Mouse (Mus musculus) hindbrain, embryonic 15.5 days (tissue): ENCODE data around the gene St3gal3. TPM values are rescaled to one million over a fixed set of nuclear protein-coding genes. Genes with fewer than 3 reads are reported as not detected.

Experiments used
- ATAC-seq: fragments of 200-750 bp; cut with Nextera tagmentation; 2 replicates; pipeline ENCODE4 v1.8.0; 2017; ENCODE audit warnings: low read depth, moderate number of reproducible peaks, moderate TSS enrichment; ENCODE audit not compliant: low FRiP score
- H3K27ac ChIP-seq: fragments of 300-500 bp; sonication (generic); replicated peaks from 2 replicates; pipeline ENCODE4 v1.5.1; 2015; ENCODE audit warnings: mild to moderate bottlenecking, inconsistent platforms
- H3K27me3 ChIP-seq: fragments of 300-500 bp; sonication (generic); 2 replicates; pipeline ENCODE4 v1.6.1; 2015; ENCODE audit warnings: control low read depth, inconsistent platforms
- H3K36me3 ChIP-seq: fragments of 300-500 bp; sonication (generic); 2 replicates; pipeline ENCODE4 v1.6.1; 2015; ENCODE audit warnings: control low read depth, inconsistent platforms
- H3K4me1 ChIP-seq: fragments of 300-500 bp; sonication (generic); replicated peaks from 2 replicates; pipeline ENCODE4 v1.6.1; 2015; ENCODE audit warnings: control low read depth, inconsistent platforms
- H3K4me2 ChIP-seq: fragments of 300-500 bp; sonication (generic); 2 replicates; pipeline ENCODE4 v1.6.1; 2015; ENCODE audit warnings: moderate library complexity, mild to moderate bottlenecking, inconsistent platforms
- H3K4me3 ChIP-seq: fragments of 300-500 bp; sonication (generic); 2 replicates; pipeline ENCODE4 v1.5.1; 2015; ENCODE audit warnings: mild to moderate bottlenecking, inconsistent platforms
- H3K9ac ChIP-seq: fragments of 300-500 bp; sonication (generic); 2 replicates; pipeline ENCODE4 v1.6.1; 2015; ENCODE audit warnings: inconsistent platforms
- H3K9me3 ChIP-seq: fragments of 300-500 bp; sonication (generic); 2 replicates; pipeline ENCODE4 v1.6.1; 2016; ENCODE audit warnings: control low read depth, inconsistent platforms
- WGBS: fragments of 180-500 bp; shearing (Covaris S2); methylation state at CpG from one replicate; pipeline ENCODE4 v1.1.7; 2015; 5-methylcytosine and 5-hydroxymethylcytosine counted together
- polyA plus RNA-seq: library from polyadenylated mRNA; unstranded; fragments of >200 nt; fragmentation: Nextera tagmentation; extraction: Ambion mirVana; gene quantifications from 2 replicates; pipeline ENCODE4 v1.2.1, GENCODE M21; 2015

The St3gal3 gene
- polyA plus RNA-seq, 1 experiment from 2014 or later: 15.0 TPM

DNA sequence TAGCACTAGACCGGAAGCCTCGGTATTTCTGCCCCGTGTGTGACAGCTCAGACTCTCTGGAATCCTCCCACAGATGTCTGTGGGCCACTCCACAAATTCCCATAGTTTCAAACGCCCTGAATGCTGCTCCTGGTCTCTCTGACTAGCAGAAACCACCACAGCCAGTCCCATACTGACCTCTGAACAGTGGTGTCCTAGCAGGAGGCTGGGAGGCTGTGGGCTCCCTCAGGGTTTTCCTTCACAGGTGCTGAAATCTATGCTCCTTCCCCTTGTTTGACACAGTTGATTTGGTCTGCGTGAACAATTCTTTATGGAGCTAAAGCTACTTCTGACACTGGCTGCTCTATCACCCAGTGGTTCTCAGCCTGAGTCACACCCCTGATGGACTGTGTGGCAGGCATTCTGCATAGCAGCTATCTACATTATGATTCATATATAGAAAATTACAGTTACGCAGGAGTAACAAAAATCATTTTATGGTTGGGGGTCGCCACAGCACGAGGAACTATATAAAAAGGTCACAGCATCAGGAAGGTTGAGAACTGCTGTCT is 31.4 kb downstream of the St3gal3 start:
- ATAC-seq: no peak
- no peaks in the 10 kb centered on the region for H3K36me3 ChIP-seq
- no peak overlapping the region for H3K4me2 ChIP-seq
- H3K27ac ChIP-seq: no peak overlapping the region
- H3K4me3 ChIP-seq: no peak overlapping the region
- 90% methylated on average over 8 of the region's 8 CpGs for WGBS
- H3K9me3 ChIP-seq: no peaks in the 10 kb centered on the region
- H3K9ac ChIP-seq: no peak overlapping the region
- H3K4me1 ChIP-seq: no peaks in the 10 kb centered on the region
- no peaks in the 10 kb centered on the region for H3K27me3 ChIP-seq

- Histone ChIP-seq H3K4me3 (no peak overlapping the region), H3K27me3 (no peaks in the 10 kb centered on the region), H3K9ac (no peak overlapping the region), H3K4me2 (no peak overlapping the region), H3K4me1 (no peaks in the 10 kb centered on the region), H3K9me3 (no peaks in the 10 kb centered on the region), H3K36me3 (no peaks in the 10 kb centered on the region), H3K27ac (no peak overlapping the region)
- 94% methylated on average over 6 of the region's 6 CpGs for WGBS
- ATAC-seq: no peak
Observed at GRCm38 (mm10) chr4:118101497-118101896, 33.2 kb downstream of the St3gal3 start.

- Histone ChIP-seq H3K4me3 (no peak overlapping the region), H3K9ac (no peak overlapping the region), H3K4me2 (no peak overlapping the region), H3K4me1 (no peaks in the 10 kb centered on the region), H3K36me3 (no peaks in the 10 kb centered on the region), H3K9me3 (no peaks in the 10 kb centered on the region), H3K27me3 (no peaks in the 10 kb centered on the region), H3K27ac (no peak overlapping the region)
- no peak for ATAC-seq
- WGBS: 88% methylated on average over 8 of the region's 8 CpGs
Observed at GRCm38 (mm10) chr4:118099637-118100364, 34.9 kb downstream of the St3gal3 start.

DNA sequence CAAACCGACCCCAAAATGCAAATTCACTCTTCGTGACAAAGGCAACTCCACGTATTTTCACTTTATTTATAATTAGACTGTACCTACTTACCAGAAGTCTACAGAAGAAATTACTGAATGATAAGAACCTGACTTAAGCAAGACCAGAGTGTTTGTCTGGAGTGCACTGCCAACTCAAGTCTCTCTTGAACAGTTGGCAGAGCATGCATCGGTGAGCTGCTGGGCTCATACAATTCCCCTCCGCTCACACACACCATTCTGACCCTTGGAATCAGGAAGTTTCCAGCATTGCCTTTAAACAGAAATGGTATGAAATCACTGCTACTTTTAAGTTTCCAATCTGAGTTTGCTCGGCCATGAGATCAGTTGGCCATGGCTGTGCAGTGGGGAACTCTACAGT is 36.1 kb downstream of the St3gal3 start:
- Histone ChIP-seq H3K9ac (no peak overlapping the region), H3K27ac (no peak overlapping the region), H3K9me3 (no peaks in the 10 kb centered on the region), H3K27me3 (no peaks in the 10 kb centered on the region), H3K4me2 (no peak overlapping the region), H3K4me3 (no peak overlapping the region), H3K4me1 (no peaks in the 10 kb centered on the region), H3K36me3 (no peaks in the 10 kb centered on the region)
- 91% methylated on average over 6 of the region's 6 CpGs for WGBS
- no peak for ATAC-seq

GRCm38 (mm10) chr4:118096069-118096468 is 38.6 kb downstream of the St3gal3 start:
- H3K4me1 ChIP-seq: no peaks in the 10 kb centered on the region
- no peaks in the 10 kb centered on the region for H3K36me3 ChIP-seq
- H3K27ac ChIP-seq: no peak overlapping the region
- no peak overlapping the region for H3K4me3 ChIP-seq
- ATAC-seq: no peak
- no peak overlapping the region for H3K4me2 ChIP-seq
- WGBS: 74% methylated on average over 6 of the region's 6 CpGs
- H3K9me3 ChIP-seq: no peaks in the 10 kb centered on the region
- no peak overlapping the region for H3K9ac ChIP-seq
- no peaks in the 10 kb centered on the region for H3K27me3 ChIP-seq

GRCm38 (mm10) chr4:118092784-118093457 is 41.8 kb downstream of the St3gal3 start:
- WGBS: 92% methylated on average over 11 of the region's 11 CpGs

GRCm38 (mm10) chr4:118090449-118090848 is 44.3 kb downstream of the St3gal3 start:
- Histone ChIP-seq H3K4me1 (no peaks in the 10 kb centered on the region; the same call in 1 of the 2 replicates), H3K36me3 (no peaks in the 10 kb centered on the region), H3K9me3 (no peaks in the 10 kb centered on the region), H3K27ac (no peak overlapping the region), H3K27me3 (no peaks in the 10 kb centered on the region), H3K4me3 (no peak overlapping the region), H3K9ac (no peak overlapping the region), H3K4me2 (no peak overlapping the region)
- WGBS: 92% methylated on average over 11 of the region's 11 CpGs
- ATAC-seq: no peak

More at GRCm38 (mm10) chr4:118092784-118093457, 41.8 kb downstream of the St3gal3 start:
- no peaks in the 10 kb centered on the region for H3K36me3 ChIP-seq
- no peaks in the 10 kb centered on the region; the same call in 1 of the 2 replicates for H3K4me1 ChIP-seq
- no peaks in the 10 kb centered on the region for H3K27me3 ChIP-seq
- ATAC-seq: no peak
- H3K9ac ChIP-seq: no peak overlapping the region
- no peak overlapping the region for H3K4me3 ChIP-seq
- H3K27ac ChIP-seq: no peak overlapping the region
- H3K9me3 ChIP-seq: no peaks in the 10 kb centered on the region
- no peak overlapping the region for H3K4me2 ChIP-seq

DNA sequence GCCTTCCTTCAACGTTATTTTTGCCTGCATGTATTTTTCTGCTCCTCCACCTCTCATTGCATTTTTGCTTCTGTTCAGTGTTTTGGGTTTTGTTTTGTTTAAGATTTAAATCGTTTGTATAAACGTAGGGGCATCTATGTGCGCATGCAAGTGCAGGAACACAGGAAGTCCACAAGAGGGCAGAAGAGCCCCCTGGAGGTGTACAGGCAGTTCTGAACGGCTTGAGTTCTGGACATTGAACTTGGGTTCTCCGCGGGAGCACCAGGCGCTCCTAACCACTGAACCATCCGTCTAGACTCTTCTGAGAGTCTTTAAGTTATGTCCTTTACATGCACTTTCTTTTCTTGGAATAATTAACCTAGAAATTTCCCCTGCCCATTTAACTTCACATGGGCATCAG is 44.8 kb downstream of the St3gal3 start:
- 57% methylated on average over 9 of the region's 9 CpGs for WGBS
- H3K4me3 ChIP-seq: no peak overlapping the region
- H3K4me1 ChIP-seq: no peaks in the 10 kb centered on the region; the same call in 1 of the 2 replicates
- no peaks in the 10 kb centered on the region for H3K36me3 ChIP-seq
- H3K9me3 ChIP-seq: no peaks in the 10 kb centered on the region
- H3K9ac ChIP-seq: no peak overlapping the region
- ATAC-seq: no peak
- no peak overlapping the region for H3K27ac ChIP-seq
- H3K4me2 ChIP-seq: no peak overlapping the region
- no peaks in the 10 kb centered on the region for H3K27me3 ChIP-seq

DNA sequence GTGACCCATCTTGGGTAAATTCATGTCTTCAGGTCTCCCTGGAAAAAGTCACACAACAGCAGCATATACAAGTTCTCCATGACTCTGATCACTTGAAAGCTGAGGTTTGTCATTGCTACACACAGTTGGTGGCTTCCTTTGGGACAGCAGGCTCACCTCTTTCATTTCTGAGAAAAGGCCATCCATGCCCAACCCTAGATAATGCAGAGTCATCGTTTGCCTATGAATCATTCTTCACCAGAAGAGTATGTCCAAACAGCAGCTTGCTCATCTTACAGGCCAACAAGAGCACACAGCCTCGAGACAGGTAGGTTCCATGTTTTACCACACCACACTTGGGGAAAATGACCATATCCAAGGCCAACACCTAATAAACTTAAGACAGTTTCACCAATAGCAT is 45.9 kb downstream of the St3gal3 start:
- no peak overlapping the region for H3K27ac ChIP-seq
- no peaks in the 10 kb centered on the region for H3K27me3 ChIP-seq
- ATAC-seq: no peak
- no peaks in the 10 kb centered on the region; the same call in 1 of the 2 replicates for H3K4me1 ChIP-seq
- H3K4me3 ChIP-seq: no peak overlapping the region
- H3K4me2 ChIP-seq: no peak overlapping the region
- H3K9ac ChIP-seq: no peak overlapping the region
- H3K36me3 ChIP-seq: no peaks in the 10 kb centered on the region
- WGBS: 85% methylated on average over 2 of the region's 2 CpGs
- no peaks in the 10 kb centered on the region for H3K9me3 ChIP-seq

DNA sequence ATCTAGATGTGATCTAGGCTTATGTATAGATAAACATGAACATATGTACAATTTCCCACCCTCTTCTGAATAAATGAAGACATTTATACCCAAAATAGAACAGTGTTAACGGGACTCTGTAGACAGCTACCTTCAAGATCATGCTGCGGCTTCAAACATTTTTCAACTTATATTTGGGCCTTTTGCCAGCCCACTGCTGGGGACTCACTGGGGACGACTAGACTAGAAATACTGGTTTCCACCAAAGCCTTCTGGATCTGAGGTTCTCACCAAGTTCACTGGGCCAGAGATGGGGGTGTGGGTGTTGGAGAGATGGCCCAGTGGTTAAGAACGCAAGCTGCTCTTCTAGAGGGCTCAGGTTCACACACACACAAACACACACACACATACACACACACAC is 49.7 kb downstream of the St3gal3 start:
- no peak for ATAC-seq
- Histone ChIP-seq H3K4me3 (no peak overlapping the region), H3K27me3 (no peaks in the 10 kb centered on the region), H3K4me2 (no peak overlapping the region), H3K4me1 (peaks cover 4% of the 10 kb centered on the region), H3K9ac (no peak overlapping the region), H3K36me3 (no peaks in the 10 kb centered on the region), H3K9me3 (no peaks in the 10 kb centered on the region), H3K27ac (no peak overlapping the region)
- 66% methylated on average over 4 of the region's 4 CpGs for WGBS

GRCm38 (mm10) chr4:118083217-118083951 is 51.3 kb downstream of the St3gal3 start:
- ATAC-seq: peak; percentile 90
- peak overlapping the region; percentile 33 for H3K4me2 ChIP-seq

More at GRCm38 (mm10) chr4:118083217-118083951, 51.3 kb downstream of the St3gal3 start:
- Histone ChIP-seq H3K9me3 (no peaks in the 10 kb centered on the region), H3K4me3 (no peak overlapping the region), H3K27ac (peak overlapping the region; percentile 30; the same call in 1 of the 2 replicates), H3K27me3 (no peaks in the 10 kb centered on the region), H3K4me1 (peaks cover 4% of the 10 kb centered on the region), H3K36me3 (no peaks in the 10 kb centered on the region), H3K9ac (0 out of 2 replicates have a peak overlapping the region, but pooled peaks have one; percentile 4)
- WGBS: 39% methylated on average over 14 of the region's 14 CpGs
